Mouse (Mus musculus): ENCODE measurements around the gene Gm43064. TPM values are rescaled to one million over a fixed set of nuclear protein-coding genes. Genes with fewer than 3 reads are reported as not detected.

The Gm43064 gene
- polyA plus RNA-seq, 1 experiment from 2014 or later: not detected

Other genes starting within 250 kb of the Gm43064 start
- gene Syt6, start 234.3 kb upstream of the Gm43064 start, polyA plus RNA-seq (2015; fragmentation: Nextera tagmentation; extraction: Ambion mirVana): 6.2 and 9.0 TPM in 2 replicates
- gene Atg4a-ps, start 163.5 kb upstream of the Gm43064 start, polyA plus RNA-seq (2015; fragmentation: Nextera tagmentation; extraction: Ambion mirVana): 0.17 and 0.18 TPM in 2 replicates
- gene Olfml3, start 71.6 kb upstream of the Gm43064 start, polyA plus RNA-seq (2015; fragmentation: Nextera tagmentation; extraction: Ambion mirVana): 2.9 and 3.0 TPM in 2 replicates
- gene Gm10964, start 70.2 kb upstream of the Gm43064 start, polyA plus RNA-seq (2015; fragmentation: Nextera tagmentation; extraction: Ambion mirVana): not detected in 2 replicates
- 13.0 and 14.5 TPM in 2 replicates for gene Hipk1, start 18.0 kb upstream of the Gm43064 start, polyA plus RNA-seq (2015; fragmentation: Nextera tagmentation; extraction: Ambion mirVana)
- gene Dclre1b, start 129 bp upstream of the Gm43064 start, polyA plus RNA-seq (2015; fragmentation: Nextera tagmentation; extraction: Ambion mirVana): 31.0 and 32.7 TPM in 2 replicates
- gene Ap4b1, start 53 bp upstream of the Gm43064 start, polyA plus RNA-seq (2015; fragmentation: Nextera tagmentation; extraction: Ambion mirVana): 23.2 and 25.0 TPM in 2 replicates
- gene Bcl2l15, start 23.0 kb downstream of the Gm43064 start, polyA plus RNA-seq (2015; fragmentation: Nextera tagmentation; extraction: Ambion mirVana): 0.44 TPM in 1 of 2 replicates, not detected in the other
- 0.14 and 0.37 TPM in 2 replicates for gene Ptpn22, start 50.2 kb downstream of the Gm43064 start, polyA plus RNA-seq (2015; fragmentation: Nextera tagmentation; extraction: Ambion mirVana)
- 18.9 and 20.5 TPM in 2 replicates for gene Rsbn1, start 104.5 kb downstream of the Gm43064 start, polyA plus RNA-seq (2015; fragmentation: Nextera tagmentation; extraction: Ambion mirVana)
- gene Phtf1, start 158.5 kb downstream of the Gm43064 start, polyA plus RNA-seq (2015; fragmentation: Nextera tagmentation; extraction: Ambion mirVana): 31.5 and 31.7 TPM in 2 replicates

Measured in forebrain, embryonic 13.5 days (tissue).